Mouse (Mus musculus) lung, adult 2 months (tissue): Measurements from ENCODE around the gene Golph3l.

Source experiments
- CTCF ChIP-seq: fragments of 200-500 bp; IDR thresholded peaks from 2 replicates; pipeline ENCODE4 v1.5.1; 2011; ENCODE audit warnings: mild to moderate bottlenecking, low read length, control low read depth; ENCODE audit not compliant: insufficient read depth
- POLR2A ChIP-seq: fragments of 200-500 bp; IDR thresholded peaks from 2 replicates; pipeline ENCODE4 v1.6.1; 2011; ENCODE audit warnings: low read depth, mild to moderate bottlenecking, control low read depth, low read length, borderline replicate concordance; ENCODE audit errors: extremely low read depth

DNA sequence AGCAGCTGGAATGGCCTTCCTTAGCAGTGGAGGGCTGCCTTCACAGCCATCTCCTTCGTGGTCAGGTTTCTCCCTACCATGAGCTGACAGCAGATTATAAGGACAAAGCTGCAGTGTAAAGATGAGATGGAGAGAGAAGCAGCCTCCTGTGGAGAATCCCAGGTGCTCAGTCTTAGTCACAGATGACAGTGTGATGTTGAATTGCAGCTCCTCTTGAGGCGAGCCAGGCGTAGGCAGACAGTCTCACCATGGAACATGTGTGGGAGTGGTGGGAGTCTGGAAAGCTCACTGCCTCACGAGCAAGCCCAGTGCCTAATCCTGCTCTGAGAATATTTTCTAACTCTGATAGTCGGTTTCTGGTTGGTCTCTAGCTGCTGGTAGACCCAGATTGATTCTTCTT lies 39.0 kb downstream of the Golph3l start:
- TF ChIP-seq POLR2A: no peak
- TF ChIP-seq CTCF: no peak
